Mouse (Mus musculus): Measurements from ENCODE around the gene Mrrf.

The Mrrf gene

DNA sequence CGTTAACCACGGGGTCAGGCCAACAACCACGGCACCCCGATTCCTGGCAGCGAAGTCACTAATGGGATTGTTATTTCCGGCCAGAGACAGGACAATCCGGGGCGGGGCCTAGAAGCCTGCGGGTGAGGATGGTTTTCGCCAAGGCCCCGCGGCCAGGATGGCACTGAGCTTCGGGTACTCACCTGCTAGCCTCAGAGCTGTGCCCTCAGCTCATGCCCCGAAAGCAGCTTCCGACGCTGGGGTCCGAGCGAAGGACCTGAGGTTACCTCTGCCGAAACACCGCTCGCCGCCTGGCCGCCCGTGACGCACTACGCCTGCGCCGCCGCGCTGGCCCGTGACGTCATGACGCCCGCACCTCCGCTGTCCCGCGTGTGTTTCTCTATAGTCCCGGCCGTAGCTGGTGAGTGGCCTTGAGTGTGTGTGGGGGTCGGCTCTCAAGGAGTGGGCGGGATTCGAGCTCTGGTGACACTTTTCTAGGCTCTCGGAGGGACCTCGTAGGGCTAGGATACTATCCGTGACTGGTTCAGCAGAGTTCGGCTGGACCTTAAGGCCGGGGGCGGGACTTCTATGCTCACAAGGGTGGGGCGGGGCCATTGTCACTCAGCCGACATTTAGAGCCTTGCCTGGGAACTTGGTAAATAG lies at the start of gene Mrrf, which contains the start of gene Rbm18:
Gene Mrrf (plus strand): TSS at position 90 of the 642 bp plus-strand sequence.
Gene Rbm18 (minus strand): TSS at position 474 of the 642 bp plus-strand sequence.
- DNase-seq (ENCODE audit: low read depth): peak; percentile 86

DNA sequence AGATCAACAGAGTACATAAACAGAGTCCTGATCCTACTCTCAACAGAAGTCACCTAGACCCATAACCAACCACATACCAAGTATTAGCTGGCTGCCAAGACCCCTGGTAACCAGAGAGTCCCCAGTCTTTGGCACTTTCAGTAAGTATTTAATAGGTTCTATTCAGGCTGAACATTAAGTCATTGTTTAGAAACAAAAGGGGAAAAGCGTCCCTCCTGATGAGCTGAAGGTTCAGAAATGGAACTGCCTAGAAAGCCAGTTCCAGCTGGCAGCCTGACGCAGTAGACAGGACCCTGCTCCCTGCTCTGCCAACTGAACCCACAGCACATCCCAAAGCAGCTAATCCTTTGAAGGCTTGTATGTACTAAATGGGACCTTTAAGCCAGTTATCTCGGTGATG lies 47.0 kb upstream of the Mrrf start:
- no peak for DNase-seq (ENCODE audit: low read depth)

GRCm38 (mm10) chr2:36090853-36091741 lies 45.1 kb upstream of the Mrrf start:
- DNase-seq (ENCODE audit: low read depth): no peak

- DNase-seq (ENCODE audit: low read depth): no peak
Measured at GRCm38 (mm10) chr2:36092748-36093147, 43.4 kb upstream of the Mrrf start.

DNA sequence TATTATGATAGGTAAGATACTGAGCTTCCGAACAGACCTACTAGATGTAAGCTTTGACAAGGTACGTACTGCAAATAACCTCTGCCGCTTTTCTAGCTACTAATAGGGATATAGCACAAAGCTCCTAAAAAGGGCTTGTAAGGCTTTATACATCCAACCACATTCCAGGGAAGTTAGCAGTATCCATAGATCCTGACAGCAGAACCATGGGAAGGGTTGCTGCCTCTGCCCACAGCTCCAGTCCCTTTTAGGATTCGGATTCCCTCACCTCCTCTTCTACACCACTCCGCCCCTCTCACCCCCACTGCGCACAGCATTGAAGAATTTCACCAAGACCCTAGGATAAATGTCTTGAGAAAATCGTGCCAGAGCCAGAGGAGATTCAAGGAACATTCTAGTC lies 42.9 kb upstream of the Mrrf start:
- DNase-seq (ENCODE audit: low read depth): no peak

DNA sequence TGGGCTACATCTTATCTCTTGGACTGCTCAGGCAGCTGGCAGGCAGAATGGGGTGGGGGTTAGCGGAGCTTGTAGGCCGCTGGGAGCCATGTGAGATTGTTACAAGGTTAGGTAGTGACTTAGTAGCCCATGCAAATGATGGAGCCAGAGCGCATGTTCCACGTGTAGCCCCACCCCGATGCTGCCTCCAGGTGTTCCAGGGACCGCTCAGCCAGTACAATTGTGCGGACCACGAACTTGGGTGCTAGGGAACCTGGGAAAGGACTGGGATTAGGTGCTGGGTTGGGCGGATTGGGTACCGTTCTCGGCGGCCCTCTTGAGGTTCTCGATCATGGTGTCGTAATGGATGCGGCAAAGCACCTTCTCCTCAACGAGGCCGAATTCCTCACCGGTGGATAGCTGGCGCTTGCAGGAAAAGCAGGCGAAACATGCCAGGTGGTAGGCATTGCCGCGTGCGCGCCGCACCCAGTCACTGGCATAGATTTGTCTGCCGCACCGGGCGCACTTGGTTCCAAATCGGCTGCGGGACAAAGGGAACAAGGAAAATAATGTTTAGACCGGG lies 42.2 kb upstream of the Mrrf start:
- DNase-seq (ENCODE audit: low read depth): no peak

- DNase-seq (ENCODE audit: low read depth): no peak
Measured at GRCm38 (mm10) chr2:36097129-36097815, 38.9 kb upstream of the Mrrf start.

- no peak for DNase-seq (ENCODE audit: low read depth)
Measured at GRCm38 (mm10) chr2:36098021-36098420, 38.2 kb upstream of the Mrrf start.

- DNase-seq (ENCODE audit: low read depth): peak; percentile 11
Measured at GRCm38 (mm10) chr2:36099739-36100138, 36.5 kb upstream of the Mrrf start.

DNA sequence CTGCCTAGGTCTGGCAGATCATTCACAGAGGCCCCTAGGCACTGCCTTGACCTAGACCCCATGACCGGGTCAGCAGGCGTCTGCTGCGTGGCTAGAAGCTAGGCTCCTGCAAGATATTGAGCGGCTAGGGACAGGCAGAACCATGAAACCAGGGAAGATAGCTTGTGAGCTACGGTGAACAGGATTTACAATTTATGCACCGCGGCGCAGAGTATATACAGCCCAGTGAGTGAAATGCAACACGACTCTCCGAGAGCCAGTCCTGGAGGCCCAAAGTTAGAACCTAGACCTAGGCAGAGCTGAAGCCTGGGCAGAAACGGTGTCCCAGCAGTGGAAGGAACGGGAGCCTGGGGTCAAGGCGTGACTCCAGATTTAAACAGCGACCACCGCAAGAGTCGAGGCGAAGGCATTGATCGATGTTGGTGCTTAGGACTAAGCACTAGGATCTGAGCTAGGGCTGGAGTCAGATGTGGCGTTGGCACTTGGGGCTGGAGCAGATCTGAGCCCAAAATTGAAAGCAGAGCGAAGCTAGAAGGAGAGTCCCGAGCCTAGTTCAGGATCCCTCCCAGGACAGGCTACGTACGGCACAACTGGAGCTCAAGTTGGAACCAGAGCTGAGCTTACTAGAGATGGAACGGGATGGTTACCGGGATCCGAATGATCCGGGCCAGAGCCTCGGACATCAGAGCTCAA lies 34.2 kb upstream of the Mrrf start:
- DNase-seq (ENCODE audit: low read depth): no peak

GRCm38 (mm10) chr2:36102559-36102946 lies 33.6 kb upstream of the Mrrf start:
- DNase-seq (ENCODE audit: low read depth): no peak

GRCm38 (mm10) chr2:36103069-36103554 lies 33.1 kb upstream of the Mrrf start:
- no peak for DNase-seq (ENCODE audit: low read depth)

DNA sequence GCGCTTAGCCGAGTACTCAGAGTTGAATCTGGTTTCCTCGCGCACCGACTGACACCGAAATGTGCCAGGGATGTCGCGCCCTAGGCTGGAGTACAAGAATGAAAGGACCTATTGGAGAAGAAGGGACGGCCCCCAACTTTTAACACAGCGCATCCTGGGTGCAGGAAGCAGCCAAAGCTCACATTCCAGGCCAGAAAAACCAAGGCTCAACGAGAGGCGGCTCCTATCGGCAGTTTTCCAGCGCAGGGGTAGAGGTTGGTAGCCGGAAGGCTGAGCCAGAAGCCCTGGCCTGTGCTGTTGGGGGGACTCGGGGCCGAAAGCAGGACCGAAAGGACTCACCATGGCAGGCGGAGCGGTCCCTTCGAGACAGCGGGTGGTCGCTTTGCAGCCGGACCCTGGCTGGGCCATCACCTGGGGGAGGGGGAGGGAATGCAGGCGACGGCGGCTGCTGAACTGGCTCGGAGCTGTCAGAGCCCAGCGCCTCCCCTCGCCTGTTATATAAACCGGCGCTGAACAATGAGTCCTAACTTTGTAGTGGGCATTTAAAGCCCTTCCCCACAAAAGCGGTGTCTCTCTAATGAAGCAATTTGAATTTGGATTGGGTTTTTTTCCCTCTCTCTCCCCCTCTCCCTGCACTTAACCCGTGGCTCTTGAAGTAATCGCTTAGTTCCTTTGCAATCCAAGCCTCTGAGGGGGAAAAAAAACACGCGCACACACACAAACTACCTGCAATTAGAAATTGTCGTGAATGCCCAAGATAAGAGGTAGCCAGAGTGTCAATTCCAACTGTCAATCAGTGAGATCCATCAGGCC lies 32.4 kb upstream of the Mrrf start:
- DNase-seq (ENCODE audit: low read depth): no peak

DNA sequence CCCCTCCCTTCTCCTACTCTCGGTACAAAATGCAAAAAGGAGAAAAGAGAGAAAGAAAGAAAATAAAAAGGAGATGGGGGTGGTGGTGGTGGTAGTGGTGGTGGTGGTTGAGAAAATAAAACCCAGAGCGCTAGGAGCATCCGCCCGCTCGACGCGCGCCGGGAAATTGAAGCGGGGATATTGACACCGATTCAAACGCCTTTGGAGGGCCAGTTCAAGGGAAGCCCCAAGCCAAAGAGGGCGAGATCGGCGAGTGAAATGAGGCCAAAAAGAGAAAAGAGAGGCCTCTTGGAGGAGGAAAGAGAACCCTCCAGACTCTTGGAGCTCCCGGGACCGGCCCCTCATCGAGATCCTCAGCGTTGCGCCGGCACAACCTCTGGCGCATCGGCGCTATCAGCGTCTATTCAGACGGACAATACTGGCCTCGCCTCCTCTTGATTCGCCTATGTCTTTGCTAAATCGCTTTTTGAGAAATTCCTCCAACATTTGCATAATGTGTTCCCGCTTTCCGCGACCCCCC lies 31.7 kb upstream of the Mrrf start:
- no peak for DNase-seq (ENCODE audit: low read depth)

DNA sequence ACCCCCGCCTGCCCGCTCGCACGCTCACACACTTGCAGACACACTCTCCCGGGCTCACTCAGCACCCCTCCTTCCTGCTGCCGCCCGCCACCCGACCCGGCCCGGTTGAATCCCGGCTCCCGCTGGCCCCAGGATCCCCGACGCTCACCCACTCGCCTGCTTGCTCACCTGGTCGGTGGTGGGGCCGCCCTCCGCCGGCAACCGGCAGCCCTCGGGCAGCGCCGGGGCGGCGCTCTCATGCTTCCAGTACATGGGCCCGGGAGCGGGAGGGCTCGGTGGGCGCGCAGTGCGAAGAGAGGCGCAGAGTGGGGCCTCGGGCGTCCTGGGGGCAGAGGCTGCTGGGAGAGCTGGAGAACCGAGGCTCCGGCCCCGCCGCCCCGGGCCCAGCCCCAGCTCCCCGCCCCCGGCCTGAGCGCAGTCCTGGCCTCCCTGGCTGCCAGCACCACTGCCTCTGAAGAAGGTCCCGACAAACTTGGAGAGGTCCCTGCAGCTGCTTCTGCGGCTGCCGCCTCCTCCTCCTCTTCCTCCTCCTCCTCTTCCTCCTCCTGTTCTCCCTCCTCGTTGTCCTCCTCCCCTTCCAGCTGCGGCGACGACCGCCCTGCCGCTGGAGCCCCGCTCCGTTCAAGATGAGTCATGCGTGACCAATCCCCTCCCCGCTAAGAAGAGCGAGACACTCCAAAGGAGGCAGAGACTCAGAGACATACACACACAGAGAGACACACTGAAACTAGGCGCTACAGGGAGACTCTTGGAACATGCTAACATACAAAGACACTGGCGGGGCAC lies 31.0 kb upstream of the Mrrf start, which contains the start of gene Lhx6:
Gene Lhx6 (minus strand): TSS at position 453 of the 786 bp plus-strand sequence.
- DNase-seq (ENCODE audit: low read depth): no peak

DNA sequence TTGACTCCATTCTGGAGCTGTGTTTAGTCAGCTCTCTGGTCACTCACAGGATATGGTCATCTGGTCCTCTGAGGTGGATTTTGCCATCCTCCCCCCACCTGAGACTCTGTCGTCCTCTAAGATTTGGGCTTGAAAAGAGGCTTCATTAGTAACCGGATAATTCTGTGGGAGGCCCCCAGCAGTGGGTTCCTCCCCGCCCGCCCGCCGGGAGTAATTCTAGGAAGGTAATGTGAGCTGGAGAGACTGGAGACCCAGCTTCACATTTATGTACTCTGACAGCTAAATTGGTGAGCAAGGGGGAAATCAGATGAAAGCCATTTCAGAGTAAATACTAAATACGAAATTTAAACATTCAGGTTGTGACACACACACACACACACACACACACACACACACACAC lies 27.6 kb upstream of the Mrrf start:
- no peak for DNase-seq (ENCODE audit: low read depth)

DNA sequence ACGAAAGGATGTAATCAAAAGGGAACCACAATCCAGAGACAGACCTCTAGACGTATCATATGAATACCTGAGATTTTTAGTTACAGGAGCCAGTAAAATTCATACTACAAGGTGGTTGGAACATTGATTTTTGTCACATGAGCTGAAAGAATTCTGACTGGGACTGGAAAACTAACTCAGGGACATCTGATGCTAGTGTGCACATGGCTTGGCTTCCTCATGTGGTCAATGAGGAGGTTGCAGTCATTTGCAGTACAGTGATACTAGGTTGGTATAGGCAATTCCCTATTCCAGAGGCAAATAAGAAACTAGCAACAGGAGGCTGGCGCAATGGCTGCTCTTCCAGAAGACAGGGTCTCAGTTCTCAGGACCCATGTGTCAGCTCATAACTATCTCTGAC lies 23.6 kb upstream of the Mrrf start:
- DNase-seq (ENCODE audit: low read depth): no peak

DNA sequence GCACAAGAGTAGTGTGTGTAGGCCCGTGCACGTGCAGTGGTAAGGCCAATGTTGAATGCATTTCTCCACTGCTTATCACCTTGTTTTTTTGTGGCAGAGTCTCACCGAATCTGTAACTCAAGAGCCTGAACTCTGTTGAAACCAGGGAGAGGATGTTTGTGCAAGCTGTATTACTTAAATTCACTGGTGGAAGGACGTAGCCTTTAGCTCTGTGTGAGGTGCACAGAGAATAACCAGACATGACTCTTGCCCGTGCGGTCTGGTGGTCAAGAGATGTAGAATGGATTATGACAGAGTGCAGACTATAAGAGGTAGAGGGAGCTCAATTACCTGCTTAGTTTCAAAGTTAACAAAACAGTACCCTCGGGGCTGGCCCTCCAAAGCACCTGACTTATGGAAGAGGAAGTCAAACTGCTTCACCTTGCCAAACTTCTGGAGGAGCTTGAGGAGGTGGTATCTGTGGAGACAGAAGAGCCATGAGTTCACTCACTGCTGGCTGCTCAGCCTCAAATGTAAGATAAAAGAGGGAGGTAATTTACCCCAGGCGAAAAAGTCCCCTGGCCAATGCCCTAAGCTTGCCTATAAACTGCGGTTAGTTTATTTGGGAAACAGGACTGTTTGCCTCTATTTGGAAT lies 9.3 kb upstream of the Mrrf start:
- no peak for DNase-seq (ENCODE audit: low read depth)

DNA sequence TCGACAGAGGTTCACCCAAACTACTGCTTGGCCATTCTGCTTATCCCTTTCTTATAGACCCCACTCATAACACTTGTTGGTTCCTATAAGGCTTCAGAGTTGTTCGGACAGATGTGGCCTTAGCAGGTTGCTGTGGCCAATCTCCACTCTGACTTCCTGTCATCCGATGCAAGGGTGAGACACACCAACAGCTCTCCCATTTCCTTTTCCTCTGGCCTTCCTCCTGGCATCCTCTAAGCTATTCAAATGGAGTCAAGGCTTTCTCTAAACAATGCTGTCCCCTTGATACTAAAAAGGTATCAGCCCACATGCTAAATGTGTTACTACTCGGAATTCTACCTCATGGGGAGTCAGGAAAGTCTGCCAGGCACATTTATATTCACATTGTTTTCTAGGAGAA lies 8.2 kb upstream of the Mrrf start:
- no peak for DNase-seq (ENCODE audit: low read depth)
